Mouse (Mus musculus) heart, embryonic 11.5 days (tissue): ENCODE data around the gene Mboat2. TPM values are rescaled to one million over a fixed set of nuclear protein-coding genes. Genes with fewer than 3 reads are reported as not detected.

ENCODE experiments used
- ATAC-seq: fragments of 200-750 bp; cut with Nextera tagmentation; replicated peaks from 2 replicates; pipeline ENCODE4 v1.8.0; 2017; ENCODE audit warnings: moderate library complexity; ENCODE audit not compliant: insufficient number of reproducible peaks, low FRiP score, low TSS enrichment
- H3K27ac ChIP-seq: fragments of 300-500 bp; sonication (generic); 2 replicates; pipeline ENCODE4 v1.5.1; 2014; ENCODE audit warnings: mild to moderate bottlenecking, low read depth, low read length
- H3K27me3 ChIP-seq: fragments of 300-500 bp; sonication (generic); 2 replicates; pipeline ENCODE4 v1.6.1; 2014; ENCODE audit warnings: mild to moderate bottlenecking, low read length, mixed read lengths; ENCODE audit not compliant: control insufficient read depth, insufficient read depth
- H3K36me3 ChIP-seq: fragments of 300-500 bp; sonication (generic); 2 replicates; pipeline ENCODE4 v1.6.1; 2014; ENCODE audit warnings: mild to moderate bottlenecking, low read length, moderate library complexity, mixed read lengths; ENCODE audit not compliant: control insufficient read depth, insufficient read depth
- H3K4me1 ChIP-seq: fragments of 300-500 bp; sonication (generic); 2 replicates; pipeline ENCODE4 v1.6.1; 2014; ENCODE audit warnings: low read length; ENCODE audit not compliant: control insufficient read depth, insufficient read depth
- H3K4me2 ChIP-seq: fragments of 300-500 bp; sonication (generic); 2 replicates; pipeline ENCODE4 v1.6.1; 2014; ENCODE audit warnings: mild to moderate bottlenecking, moderate library complexity
- H3K4me3 ChIP-seq: fragments of 300-500 bp; sonication (generic); 2 replicates; pipeline ENCODE4 v1.5.1; 2014; ENCODE audit warnings: low read depth, low read length
- H3K9ac ChIP-seq: fragments of 300-500 bp; sonication (generic); 2 replicates; pipeline ENCODE4 v1.6.1; 2014; ENCODE audit warnings: mild to moderate bottlenecking, low read depth, low read length, moderate library complexity
- H3K9me3 ChIP-seq: fragments of 300-500 bp; sonication (generic); replicated peaks from 2 replicates; pipeline ENCODE4 v1.6.1; 2016; ENCODE audit warnings: low read length; ENCODE audit not compliant: control insufficient read depth
- WGBS: fragments of 180-500 bp; shearing (Covaris S2); extraction: QIAGEN DNeasy Blood & Tissue Kit; methylation state at CpG from one replicate; pipeline ENCODE4 v1.1.7; 2014; ENCODE audit not compliant: insufficient replicate concordance; 5-methylcytosine and 5-hydroxymethylcytosine counted together
- polyA plus RNA-seq: library from polyadenylated mRNA; unstranded; fragments of >200 nt; fragmentation: Nextera tagmentation; extraction: Ambion mirVana; gene quantifications from 2 replicates; pipeline ENCODE4 v1.2.1, GENCODE M21; 2014

Mboat2 gene
- polyA plus RNA-seq, 1 experiment from 2014 or later = 39.1 TPM

- H3K9ac ChIP-seq = no peak overlapping the region
- no peaks in the 10 kb centered on the region for H3K36me3 ChIP-seq
- H3K4me3 ChIP-seq = no peak overlapping the region
- H3K27me3 ChIP-seq = no peaks in the 10 kb centered on the region
- no peak for ATAC-seq
- H3K9me3 ChIP-seq = no peaks in the 10 kb centered on the region
- H3K4me1 ChIP-seq = peaks cover 49% of the 10 kb centered on the region
- 78% methylated on average over 4 of the region's 4 CpGs for WGBS
- H3K4me2 ChIP-seq = no peak overlapping the region
- H3K27ac ChIP-seq = no peak overlapping the region
Measured at GRCm38 (mm10) chr12:24845344-24845743, 14.7 kb downstream of the Mboat2 start.

GRCm38 (mm10) chr12:24848107-24848506 is 17.4 kb downstream of the Mboat2 start:
- Histone ChIP-seq H3K27ac (no peak overlapping the region), H3K27me3 (no peaks in the 10 kb centered on the region), H3K36me3 (no peaks in the 10 kb centered on the region), H3K9me3 (no peaks in the 10 kb centered on the region), H3K4me1 (peaks cover 34% of the 10 kb centered on the region), H3K4me2 (no peak overlapping the region), H3K9ac (no peak overlapping the region), H3K4me3 (no peak overlapping the region)
- ATAC-seq = no peak
- 65% methylated on average over 5 of the region's 5 CpGs for WGBS

- Histone ChIP-seq H3K9ac (no peak overlapping the region), H3K4me3 (no peak overlapping the region)
- no peak for ATAC-seq
Measured at GRCm38 (mm10) chr12:24857354-24857753, 26.7 kb downstream of the Mboat2 start.

GRCm38 (mm10) chr12:24859357-24859756 is 28.7 kb downstream of the Mboat2 start:
- Histone ChIP-seq H3K9ac (no peak overlapping the region), H3K27ac (no peak overlapping the region), H3K4me1 (no peaks in the 10 kb centered on the region), H3K9me3 (no peaks in the 10 kb centered on the region), H3K27me3 (no peaks in the 10 kb centered on the region), H3K4me3 (no peak overlapping the region), H3K4me2 (no peak overlapping the region), H3K36me3 (no peaks in the 10 kb centered on the region)
- WGBS = 64% methylated on average over 7 of the region's 7 CpGs
- no peak for ATAC-seq

More at GRCm38 (mm10) chr12:24857354-24857753, 26.7 kb downstream of the Mboat2 start:
- H3K27ac ChIP-seq = no peak overlapping the region
- H3K27me3 ChIP-seq = no peaks in the 10 kb centered on the region
- H3K4me1 ChIP-seq = no peaks in the 10 kb centered on the region
- H3K4me2 ChIP-seq = no peak overlapping the region
- H3K36me3 ChIP-seq = no peaks in the 10 kb centered on the region
- no peaks in the 10 kb centered on the region for H3K9me3 ChIP-seq
- WGBS = 80% methylated on average over 5 of the region's 5 CpGs

- Histone ChIP-seq H3K4me1 (no peaks in the 10 kb centered on the region; the same call in 1 of the 2 replicates), H3K27me3 (no peaks in the 10 kb centered on the region), H3K9me3 (no peaks in the 10 kb centered on the region), H3K9ac (no peak overlapping the region), H3K4me2 (no peak overlapping the region), H3K4me3 (no peak overlapping the region), H3K36me3 (no peaks in the 10 kb centered on the region), H3K27ac (no peak overlapping the region)
- 76% methylated on average over 9 of the region's 9 CpGs for WGBS
- ATAC-seq = no peak
Measured at GRCm38 (mm10) chr12:24860436-24860835, 29.8 kb downstream of the Mboat2 start.

- Histone ChIP-seq H3K36me3 (no peaks in the 10 kb centered on the region), H3K27me3 (no peaks in the 10 kb centered on the region), H3K9ac (no peak overlapping the region), H3K9me3 (no peaks in the 10 kb centered on the region), H3K27ac (no peak overlapping the region), H3K4me1 (peaks cover 7% of the 10 kb centered on the region; the same call in 1 of the 2 replicates), H3K4me2 (no peak overlapping the region), H3K4me3 (no peak overlapping the region)
- ATAC-seq = no peak
- 58% methylated on average over 1 of the region's 1 CpGs for WGBS
Measured at GRCm38 (mm10) chr12:24863762-24864161, 33.1 kb downstream of the Mboat2 start.

GRCm38 (mm10) chr12:24866645-24867044 is 36.0 kb downstream of the Mboat2 start:
- no peak overlapping the region for H3K4me3 ChIP-seq
- H3K27me3 ChIP-seq = no peaks in the 10 kb centered on the region
- no peak for ATAC-seq
- H3K9ac ChIP-seq = no peak overlapping the region
- H3K27ac ChIP-seq = no peak overlapping the region
- no peaks in the 10 kb centered on the region for H3K36me3 ChIP-seq
- H3K4me2 ChIP-seq = no peak overlapping the region
- WGBS = 72% methylated on average over 6 of the region's 6 CpGs
- no peaks in the 10 kb centered on the region for H3K9me3 ChIP-seq
- H3K4me1 ChIP-seq = peaks cover 9% of the 10 kb centered on the region; the same call in 1 of the 2 replicates

GRCm38 (mm10) chr12:24868694-24869093 is 38.0 kb downstream of the Mboat2 start:
- H3K9ac ChIP-seq = no peak overlapping the region
- H3K4me3 ChIP-seq = no peak overlapping the region
- WGBS = 84% methylated on average over 4 of the region's 4 CpGs
- no peaks in the 10 kb centered on the region for H3K27me3 ChIP-seq
- H3K4me2 ChIP-seq = no peak overlapping the region
- H3K36me3 ChIP-seq = no peaks in the 10 kb centered on the region
- no peaks in the 10 kb centered on the region for H3K9me3 ChIP-seq
- H3K27ac ChIP-seq = no peak overlapping the region
- H3K4me1 ChIP-seq = peaks cover 9% of the 10 kb centered on the region; the same call in 1 of the 2 replicates
- ATAC-seq = no peak

GRCm38 (mm10) chr12:24869231-24869630 is 38.6 kb downstream of the Mboat2 start:
- no peak overlapping the region for H3K27ac ChIP-seq
- no peak overlapping the region for H3K9ac ChIP-seq
- ATAC-seq = no peak
- WGBS = 78% methylated on average over 5 of the region's 5 CpGs
- no peaks in the 10 kb centered on the region for H3K9me3 ChIP-seq
- peaks cover 9% of the 10 kb centered on the region; the same call in 1 of the 2 replicates for H3K4me1 ChIP-seq
- no peaks in the 10 kb centered on the region for H3K36me3 ChIP-seq
- no peak overlapping the region for H3K4me2 ChIP-seq
- no peaks in the 10 kb centered on the region for H3K27me3 ChIP-seq
- H3K4me3 ChIP-seq = no peak overlapping the region
